Mouse (Mus musculus): Measurements from ENCODE around the gene Nags. TPM values are rescaled to one million over a fixed set of nuclear protein-coding genes. Genes with fewer than 3 reads are reported as not detected.

Gene Nags
- polyA plus RNA-seq, 2 experiments, result 0.06 TPM; not detected in 1

DNA sequence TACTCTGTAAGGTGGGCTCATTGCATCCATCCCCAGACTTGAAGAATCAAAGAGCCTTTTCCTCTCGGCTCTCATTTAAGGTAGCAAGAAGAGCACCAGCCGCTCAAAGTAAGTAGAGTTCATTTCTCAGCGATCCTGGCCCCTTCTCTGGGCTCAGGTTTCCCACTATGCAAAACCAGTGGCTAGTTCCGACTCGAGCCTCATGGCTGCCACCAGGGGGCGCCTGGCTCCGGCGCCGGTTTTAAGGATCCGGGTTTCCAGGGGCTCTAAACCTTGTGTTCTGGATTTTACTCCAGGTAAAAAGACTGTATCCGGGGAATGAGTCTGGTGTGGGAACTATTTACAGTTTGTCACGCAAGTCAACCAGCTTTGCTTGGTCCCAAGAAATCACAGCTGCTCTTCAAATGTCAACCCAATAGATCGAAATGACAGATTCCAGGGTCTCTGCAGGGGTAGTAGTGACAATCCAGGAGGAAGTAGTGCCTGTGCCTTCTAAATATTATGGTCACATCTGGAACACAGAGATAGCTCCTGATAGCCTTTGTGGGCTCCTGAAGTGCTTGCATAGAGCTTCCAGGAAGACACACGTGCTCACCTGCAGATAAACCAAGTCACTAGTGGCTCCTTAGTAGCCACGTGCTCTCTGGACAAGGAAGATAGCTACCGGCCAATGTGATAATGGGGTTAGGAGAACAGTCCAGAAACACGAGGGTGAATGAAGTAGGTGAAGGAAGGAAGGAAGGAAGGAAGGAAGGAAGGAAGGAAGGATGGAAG, 42.6 kb upstream of the Nags start:
- H3K9ac ChIP-seq (ENCODE audit: low read depth, low read length, severe bottlenecking), result no peak overlapping the region
- H3K36me3 ChIP-seq (ENCODE audit: control insufficient read depth, insufficient read depth, low read length), result no peaks in the 10 kb centered on the region

DNA sequence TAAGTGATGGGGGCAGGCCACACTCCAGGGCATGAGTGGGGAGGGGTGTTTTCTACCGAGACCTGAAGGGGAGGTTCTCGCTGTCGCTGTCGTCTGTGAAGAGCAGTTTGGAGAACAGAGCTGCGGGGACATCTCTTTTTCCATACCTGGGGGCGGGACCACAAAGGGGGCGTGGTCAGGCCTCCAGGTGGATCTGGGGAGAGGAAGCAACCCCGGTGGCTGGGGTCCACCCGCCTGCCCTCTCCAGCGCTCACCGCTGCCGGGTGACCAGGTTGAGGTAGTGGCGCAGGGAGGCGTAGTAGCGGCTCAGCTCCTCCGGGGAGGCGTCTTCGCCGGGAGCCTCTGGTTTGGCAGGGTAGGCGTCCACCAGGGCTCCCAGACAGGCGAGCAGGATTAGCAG, 38.4 kb upstream of the Nags start:
- Histone ChIP-seq H3K4me2 (replicated peaks; ENCODE audit: low read depth, low read length, severe bottlenecking) (0 out of 2 replicates have a peak overlapping the region, but pooled peaks have one; percentile 13), H3K4me3 (replicated peaks; ENCODE audit: low read length) (0 out of 2 replicates have a peak overlapping the region, but pooled peaks have one; percentile 5), H3K9ac (ENCODE audit: low read depth, low read length, severe bottlenecking) (peak overlapping the region; percentile 7; the same call in 1 of the 2 replicates), H3K9me3 (ENCODE audit: control insufficient read depth, low read length) (no peaks in the 10 kb centered on the region), H3K27ac (replicated peaks; ENCODE audit: low read depth, low read length) (no peak overlapping the region), H3K4me1 (ENCODE audit: control insufficient read depth, insufficient read depth, low read length) (peaks cover 2% of the 10 kb centered on the region; the same call in 1 of the 2 replicates), H3K27me3 (ENCODE audit: control insufficient read depth, insufficient read depth, low read length) (peaks cover 54% of the 10 kb centered on the region), H3K36me3 (ENCODE audit: control insufficient read depth, insufficient read depth, low read length) (no peaks in the 10 kb centered on the region)
- 2% methylated on average over 16 of the region's 21 CpGs for WGBS
- DNase-seq (ENCODE audit: low spot score) (no peak), ATAC-seq (ENCODE audit: low FRiP score, low read depth) (no peak)
- no peak for TF ChIP-seq POLR2A (IDR thresholded peaks at IDR 0.05; ENCODE audit: borderline replicate concordance, extremely low read depth, insufficient read depth, insufficient read length)

More for the DNA sequence above, 42.6 kb upstream of the Nags start:
- ATAC-seq (ENCODE audit: low FRiP score, low read depth) (no peak; the same call in 1 of the 2 replicates), DNase-seq (ENCODE audit: low spot score) (peak; percentile 74)
- H3K9me3 ChIP-seq (ENCODE audit: control insufficient read depth, low read length), result no peaks in the 10 kb centered on the region
- peaks cover 2% of the 10 kb centered on the region; the same call in 1 of the 2 replicates for H3K4me1 ChIP-seq (ENCODE audit: control insufficient read depth, insufficient read depth, low read length)
- WGBS, result 20% methylated on average over 17 of the region's 17 CpGs
- H3K27ac ChIP-seq (replicated peaks; ENCODE audit: low read depth, low read length), result no peak overlapping the region
- peaks cover 37% of the 10 kb centered on the region for H3K27me3 ChIP-seq (ENCODE audit: control insufficient read depth, insufficient read depth, low read length)
- no peak overlapping the region for H3K4me2 ChIP-seq (replicated peaks; ENCODE audit: low read depth, low read length, severe bottlenecking)
- TF ChIP-seq POLR2A (IDR thresholded peaks at IDR 0.05; ENCODE audit: borderline replicate concordance, extremely low read depth, insufficient read depth, insufficient read length), result no peak
- no peak overlapping the region for H3K4me3 ChIP-seq (replicated peaks; ENCODE audit: low read length)

GRCm38 (mm10) chr11:102107732-102108131, 37.6 kb upstream of the Nags start, which contains the start of gene Pyy:
Gene Pyy (minus strand): TSS chr11:102107832.
- Histone ChIP-seq H3K9ac (ENCODE audit: low read depth, low read length, severe bottlenecking) (peak within 1 kb of the TSS; percentile 7; the same call in 1 of the 2 replicates), H3K36me3 (ENCODE audit: control insufficient read depth, insufficient read depth, low read length) (no peaks in the 10 kb centered on the region), H3K27ac (replicated peaks; ENCODE audit: low read depth, low read length) (no peak within 1 kb of the TSS), H3K4me2 (replicated peaks; ENCODE audit: low read depth, low read length, severe bottlenecking) (0 out of 2 replicates have a peak within 1 kb of the TSS, but pooled peaks have one; percentile 13), H3K9me3 (ENCODE audit: control insufficient read depth, low read length) (no peaks in the 10 kb centered on the region), H3K4me1 (ENCODE audit: control insufficient read depth, insufficient read depth, low read length) (peaks cover 2% of the 10 kb centered on the region; the same call in 1 of the 2 replicates), H3K27me3 (ENCODE audit: control insufficient read depth, insufficient read depth, low read length) (peaks cover 54% of the 10 kb centered on the region), H3K4me3 (replicated peaks; ENCODE audit: low read length) (0 out of 2 replicates have a peak within 1 kb of the TSS, but pooled peaks have one; percentile 5)
- DNase-seq (ENCODE audit: low spot score) (no peak), ATAC-seq (ENCODE audit: low FRiP score, low read depth) (no peak)
- WGBS, result 7% methylated on average over 8 of the region's 9 CpGs
- TF ChIP-seq POLR2A (IDR thresholded peaks at IDR 0.05; ENCODE audit: borderline replicate concordance, extremely low read depth, insufficient read depth, insufficient read length), result no peak

GRCm38 (mm10) chr11:102111576-102111975, 33.7 kb upstream of the Nags start:
- no peak for DNase-seq (ENCODE audit: low spot score)
- H3K36me3 ChIP-seq (ENCODE audit: control insufficient read depth, insufficient read depth, low read length), result no peaks in the 10 kb centered on the region
- H3K9ac ChIP-seq (ENCODE audit: low read depth, low read length, severe bottlenecking), result no peak overlapping the region
- H3K4me3 ChIP-seq (replicated peaks; ENCODE audit: low read length), result no peak overlapping the region
- H3K9me3 ChIP-seq (ENCODE audit: control insufficient read depth, low read length), result no peaks in the 10 kb centered on the region
- no peak overlapping the region for H3K4me2 ChIP-seq (replicated peaks; ENCODE audit: low read depth, low read length, severe bottlenecking)
- WGBS, result 76% methylated on average over 5 of the region's 5 CpGs
- H3K4me1 ChIP-seq (ENCODE audit: control insufficient read depth, insufficient read depth, low read length), result peaks cover 2% of the 10 kb centered on the region; the same call in 1 of the 2 replicates
- no peak for TF ChIP-seq POLR2A (IDR thresholded peaks at IDR 0.05; ENCODE audit: borderline replicate concordance, extremely low read depth, insufficient read depth, insufficient read length)
- H3K27me3 ChIP-seq (ENCODE audit: control insufficient read depth, insufficient read depth, low read length), result peaks cover 29% of the 10 kb centered on the region
- ATAC-seq (ENCODE audit: low FRiP score, low read depth), result no peak
- H3K27ac ChIP-seq (replicated peaks; ENCODE audit: low read depth, low read length), result no peak overlapping the region

DNA sequence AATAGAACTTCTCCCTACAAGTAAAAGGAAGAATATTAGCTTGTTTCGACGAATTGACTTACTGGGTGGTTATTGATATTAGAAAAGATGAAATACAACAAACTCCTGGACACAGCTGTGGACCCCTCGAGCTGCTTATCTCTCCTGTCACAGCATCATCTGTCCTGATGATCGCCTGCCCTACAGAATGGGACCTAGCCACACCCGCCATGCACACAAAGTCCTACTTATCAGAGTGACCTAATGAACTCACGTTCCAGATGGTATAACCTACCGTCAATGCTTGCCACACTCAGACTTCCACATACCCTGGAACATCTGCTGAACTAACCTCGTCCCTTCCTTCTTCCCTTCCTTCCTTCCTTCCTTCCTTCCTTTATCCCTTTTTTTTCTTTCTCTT, 29.1 kb upstream of the Nags start:
- H3K9ac ChIP-seq (ENCODE audit: low read depth, low read length, severe bottlenecking), result no peak overlapping the region
- ATAC-seq (ENCODE audit: low FRiP score, low read depth), result no peak
- H3K36me3 ChIP-seq (ENCODE audit: control insufficient read depth, insufficient read depth, low read length), result no peaks in the 10 kb centered on the region
- no peaks in the 10 kb centered on the region for H3K27me3 ChIP-seq (ENCODE audit: control insufficient read depth, insufficient read depth, low read length)
- no peaks in the 10 kb centered on the region for H3K4me1 ChIP-seq (ENCODE audit: control insufficient read depth, insufficient read depth, low read length)
- no peak overlapping the region for H3K4me3 ChIP-seq (replicated peaks; ENCODE audit: low read length)
- H3K27ac ChIP-seq (replicated peaks; ENCODE audit: low read depth, low read length), result no peak overlapping the region
- no peak for TF ChIP-seq POLR2A (IDR thresholded peaks at IDR 0.05; ENCODE audit: borderline replicate concordance, extremely low read depth, insufficient read depth, insufficient read length)
- WGBS, result 77% methylated on average over 8 of the region's 8 CpGs
- no peak for DNase-seq (ENCODE audit: low spot score)
- no peak overlapping the region for H3K4me2 ChIP-seq (replicated peaks; ENCODE audit: low read depth, low read length, severe bottlenecking)
- no peaks in the 10 kb centered on the region for H3K9me3 ChIP-seq (ENCODE audit: control insufficient read depth, low read length)
